Mouse (Mus musculus) cerebellum, adult 2 months (tissue): ENCODE results near the gene Clasp1. TPM values are rescaled to one million over a fixed set of nuclear protein-coding genes. Genes with fewer than 3 reads are reported as not detected.

Experiments
- DNase-seq, 2 experiments: peaks; one replicate each; pipeline ENCODE4 v3.0.0; 2021
- H3K27ac ChIP-seq: fragments of 200-500 bp; 2 replicates; pipeline ENCODE4 v1.5.1; 2012; ENCODE audit warnings: low read length, control low read depth, inconsistent platforms; ENCODE audit not compliant: insufficient read depth
- H3K27me3 ChIP-seq: fragments of 200-500 bp; 2 replicates; pipeline ENCODE4 v1.6.1; 2012; ENCODE audit warnings: inconsistent platforms, mild to moderate bottlenecking, low read length, moderate library complexity; ENCODE audit not compliant: control insufficient read depth, insufficient read depth
- H3K4me1 ChIP-seq: fragments of 200-500 bp; 2 replicates; pipeline ENCODE4 v1.6.1; 2011; ENCODE audit warnings: low read length; ENCODE audit not compliant: control insufficient read depth, insufficient read depth
- H3K4me3 ChIP-seq: fragments of 200-500 bp; replicated peaks from 2 replicates; pipeline ENCODE3; 2011; ENCODE audit warnings: mild to moderate bottlenecking, low read depth, low read length, control low read depth; ENCODE audit not compliant: insufficient read depth
- CTCF ChIP-seq: fragments of 200-500 bp; IDR thresholded peaks from 2 replicates; pipeline ENCODE4 v1.5.1; 2011; ENCODE audit warnings: low read depth, mild to moderate bottlenecking, control low read depth, low read length, moderate library complexity, borderline replicate concordance; ENCODE audit not compliant: insufficient read depth
- POLR2A ChIP-seq: fragments of 200-500 bp; IDR thresholded peaks from 2 replicates; pipeline ENCODE4 v1.6.1; 2011; ENCODE audit warnings: low read length, control low read depth, borderline replicate concordance; ENCODE audit not compliant: insufficient read depth
- WGBS: fragments of 180-500 bp; shearing (Covaris S2); methylation state at CpG from one replicate; pipeline ENCODE4 v1.1.7; 2018; 5-methylcytosine and 5-hydroxymethylcytosine counted together
- polyA plus RNA-seq: library from polyadenylated mRNA; depleted of rRNA; stranded (reverse); fragments of >200 nt; gene quantifications from 2 replicates; pipeline ENCODE4 v1.2.3, GENCODE M21; 2012

Gene Clasp1
- polyA plus RNA-seq, 1 experiment, result 63.7 TPM

DNA sequence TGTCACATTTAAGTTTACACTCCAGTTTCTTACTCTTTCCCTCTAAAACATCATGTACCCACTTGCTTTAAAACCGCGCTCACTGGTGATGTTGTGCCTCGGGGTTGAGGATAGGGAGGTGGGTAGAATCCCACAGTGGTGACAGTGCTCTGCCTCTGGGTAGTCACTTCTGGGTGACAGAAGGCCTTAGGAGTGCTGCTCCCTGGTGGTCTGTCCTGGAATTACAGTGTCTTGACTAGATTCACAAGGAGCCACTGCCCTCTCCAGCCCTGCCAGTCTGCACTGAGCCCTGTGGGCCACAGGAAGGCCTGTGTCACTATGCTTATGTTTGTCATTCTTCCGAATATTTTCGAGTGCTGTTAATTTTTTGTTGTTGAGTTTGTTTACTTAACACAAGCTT is 109.5 kb downstream of the Clasp1 start:
- H3K4me1 ChIP-seq, result 0 out of 2 replicates have a peak, but pooled peaks cover 4% of the 10 kb centered on the region
- no peak overlapping the region for H3K4me3 ChIP-seq
- TF ChIP-seq POLR2A, result no peak
- TF ChIP-seq CTCF, result peak; percentile 83
- no peaks in the 10 kb centered on the region for H3K27me3 ChIP-seq
- no peak overlapping the region for H3K27ac ChIP-seq
- peak; percentile 66 to 80 for DNase-seq
- 74% methylated on average over 5 of the region's 5 CpGs for WGBS

DNA sequence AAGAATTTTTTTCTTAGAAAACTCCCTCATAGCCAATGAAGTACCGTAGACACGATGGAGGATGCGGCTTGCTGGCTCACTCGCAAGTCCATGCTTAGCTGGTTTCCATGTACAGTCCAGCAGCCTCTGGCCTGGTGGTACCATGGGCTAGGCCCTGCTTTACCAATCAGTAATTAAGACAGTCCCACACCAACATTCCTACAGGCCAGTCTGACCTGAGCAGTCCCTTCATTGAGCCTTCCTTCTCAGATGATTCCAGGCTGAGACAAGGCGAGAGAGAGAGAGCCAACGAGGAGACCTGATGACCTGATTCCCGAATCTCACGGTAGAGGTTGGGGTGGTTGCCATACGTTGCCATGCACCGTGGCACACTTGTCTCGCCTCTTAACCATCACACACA is 111.7 kb downstream of the Clasp1 start:
- 91% methylated on average over 11 of the region's 11 CpGs for WGBS
- no peaks in the 10 kb centered on the region for H3K4me1 ChIP-seq
- H3K27me3 ChIP-seq, result no peaks in the 10 kb centered on the region
- no peak overlapping the region for H3K4me3 ChIP-seq
- no peak for DNase-seq
- TF ChIP-seq POLR2A (no peak), CTCF (no peak)
- H3K27ac ChIP-seq, result no peak overlapping the region

DNA sequence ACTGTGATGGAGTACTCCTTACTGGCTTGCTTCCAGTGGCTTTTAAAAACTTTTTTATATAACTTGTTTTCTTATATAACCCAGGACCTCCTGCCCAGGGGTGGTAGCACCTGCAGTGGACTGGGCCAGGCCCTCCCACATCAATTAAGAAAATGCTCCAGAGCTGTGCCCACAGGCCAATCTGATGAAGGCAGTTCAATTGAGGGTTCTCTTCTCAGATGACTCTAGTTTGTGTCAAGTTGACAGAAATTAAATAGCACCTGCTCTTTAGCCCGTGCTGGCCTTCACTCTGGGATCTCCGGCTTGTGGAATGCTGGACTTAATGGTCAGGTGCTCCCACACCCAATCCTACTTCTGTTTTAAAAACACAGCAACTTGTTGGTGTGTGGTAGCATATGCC is 112.8 kb downstream of the Clasp1 start:
- TF ChIP-seq CTCF, result no peak
- TF ChIP-seq POLR2A, result no peak
- no peak overlapping the region for H3K4me3 ChIP-seq
- DNase-seq, result no peak
- no peak overlapping the region for H3K27ac ChIP-seq
- H3K4me1 ChIP-seq, result no peaks in the 10 kb centered on the region
- 92% methylated on average over 2 of the region's 2 CpGs for WGBS
- no peaks in the 10 kb centered on the region for H3K27me3 ChIP-seq

DNA sequence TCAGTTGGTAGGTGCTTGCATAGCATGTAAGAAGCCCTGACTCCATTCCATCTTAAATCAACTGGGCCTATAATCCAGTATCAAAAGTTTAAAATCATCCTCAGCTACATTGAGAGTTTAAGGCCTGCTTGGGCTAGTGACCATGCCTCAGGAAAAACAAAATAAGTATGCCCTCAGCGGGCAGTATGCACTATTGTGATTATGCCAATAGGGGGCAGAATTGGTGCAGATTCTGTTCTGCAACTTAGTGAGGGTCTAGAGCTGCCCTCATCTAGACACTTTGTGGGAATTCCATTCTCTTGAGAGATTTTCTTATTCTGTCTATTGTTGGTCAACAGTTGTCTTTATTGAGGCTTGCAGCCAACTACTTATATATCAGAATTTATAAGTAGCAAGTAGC is 116.9 kb downstream of the Clasp1 start:
- WGBS, result 82% methylated on average over 1 of the region's 1 CpGs
- Histone ChIP-seq H3K27ac (no peak overlapping the region), H3K27me3 (no peaks in the 10 kb centered on the region), H3K4me3 (no peak overlapping the region), H3K4me1 (no peaks in the 10 kb centered on the region)
- DNase-seq, result no peak
- TF ChIP-seq POLR2A (no peak), CTCF (no peak)

- no peak overlapping the region for H3K4me3 ChIP-seq
- no peak for DNase-seq
- H3K27ac ChIP-seq, result no peak overlapping the region
- no peaks in the 10 kb centered on the region for H3K27me3 ChIP-seq
- H3K4me1 ChIP-seq, result no peaks in the 10 kb centered on the region
- WGBS, result 96% methylated on average over 3 of the region's 3 CpGs
- no peak for TF ChIP-seq POLR2A
Observed at GRCm38 (mm10) chr1:118510996-118511395, 122.1 kb downstream of the Clasp1 start.

DNA sequence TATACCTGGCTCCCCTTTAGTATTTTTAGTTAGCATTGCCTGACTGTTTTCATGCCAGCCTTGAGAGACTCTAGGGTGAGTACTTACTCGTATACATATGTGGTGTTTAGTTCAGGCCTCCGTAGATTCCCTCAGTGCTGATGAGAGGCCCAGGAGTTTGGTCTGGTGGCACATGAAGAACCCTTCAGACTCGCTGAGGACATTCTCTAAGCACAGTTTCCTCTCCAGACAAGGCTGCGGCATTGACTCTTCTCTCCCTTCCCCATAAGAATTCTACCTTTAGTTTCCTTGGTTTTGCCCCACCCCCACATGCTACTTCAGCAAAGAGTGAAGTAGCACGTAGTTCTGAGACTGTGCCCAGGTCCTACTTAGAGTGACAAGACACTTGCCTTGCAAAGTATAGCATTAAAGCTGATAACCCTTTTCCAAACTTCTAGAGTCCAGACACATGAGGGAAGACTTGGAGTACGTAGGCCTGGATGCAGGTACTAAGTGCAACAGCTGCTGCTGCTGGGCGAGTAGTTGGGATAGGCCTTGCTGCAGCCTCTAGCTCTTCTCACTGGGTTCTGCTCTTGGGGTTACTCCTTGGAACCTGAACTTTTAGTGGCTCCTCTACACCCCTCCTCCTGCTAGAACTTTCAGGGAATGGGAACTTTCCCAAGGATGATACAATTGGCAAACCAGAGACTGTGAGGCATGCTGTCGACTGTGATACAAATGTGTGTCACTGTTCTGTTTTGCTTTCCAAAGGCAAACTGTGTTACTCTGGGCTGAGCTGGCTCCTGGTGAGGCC is 123.1 kb downstream of the Clasp1 start:
- TF ChIP-seq CTCF, result no peak
- TF ChIP-seq POLR2A, result no peak
- DNase-seq, result no peak
- Histone ChIP-seq H3K27me3 (no peaks in the 10 kb centered on the region), H3K4me1 (no peaks in the 10 kb centered on the region), H3K4me3 (no peak overlapping the region), H3K27ac (no peak overlapping the region)
- WGBS, result 92% methylated on average over 8 of the region's 8 CpGs

GRCm38 (mm10) chr1:118516256-118516655 is 127.4 kb downstream of the Clasp1 start:
- DNase-seq, result no peak
- TF ChIP-seq POLR2A (no peak), CTCF (no peak)
- WGBS, result 86% methylated on average over 7 of the region's 7 CpGs
- Histone ChIP-seq H3K27me3 (no peaks in the 10 kb centered on the region), H3K4me3 (no peak overlapping the region), H3K27ac (no peak overlapping the region), H3K4me1 (no peaks in the 10 kb centered on the region)

DNA sequence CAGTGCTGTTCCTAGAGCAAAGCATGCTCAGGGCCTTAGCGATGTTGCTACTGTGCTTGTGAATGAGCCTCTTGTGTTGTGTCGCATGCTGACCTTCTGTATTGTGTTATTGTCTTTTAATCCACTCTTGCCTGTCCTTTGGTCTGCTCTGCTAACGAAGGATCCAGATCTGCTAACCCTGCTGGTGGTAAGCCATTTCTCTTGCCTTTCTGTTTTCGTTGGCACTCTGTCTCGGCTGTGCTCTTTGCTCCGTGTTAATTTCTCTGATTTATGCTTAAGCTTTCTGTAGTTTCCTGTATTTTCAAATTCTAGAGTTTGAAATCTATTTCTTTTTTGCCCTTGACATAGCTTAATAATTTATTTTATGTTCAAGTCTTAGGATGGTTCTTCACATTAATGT is 134.3 kb downstream of the Clasp1 start:
- H3K4me1 ChIP-seq, result no peaks in the 10 kb centered on the region
- no peaks in the 10 kb centered on the region for H3K27me3 ChIP-seq
- TF ChIP-seq CTCF, result no peak
- no peak for TF ChIP-seq POLR2A
- H3K4me3 ChIP-seq, result no peak overlapping the region
- DNase-seq, result no peak
- WGBS, result 78% methylated on average over 6 of the region's 6 CpGs
- H3K27ac ChIP-seq, result no peak overlapping the region

DNA sequence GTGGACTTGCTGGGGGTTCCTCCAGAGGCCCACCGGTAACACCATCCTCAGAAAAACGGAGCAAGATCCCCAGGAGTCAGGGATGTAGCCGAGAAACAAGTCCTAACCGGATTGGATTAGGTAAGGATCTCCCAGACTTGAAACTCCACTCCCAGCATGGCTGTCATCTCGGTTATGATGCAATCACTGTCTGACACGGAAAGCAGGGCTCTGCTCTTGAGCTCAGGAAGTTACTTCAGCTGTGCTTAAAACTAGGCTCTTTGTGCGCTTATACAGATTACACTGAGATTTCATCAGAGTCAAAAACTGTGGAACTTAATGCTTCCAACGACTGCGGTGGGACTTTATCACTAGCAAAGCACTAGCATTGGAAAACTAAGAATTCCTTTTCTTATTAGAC is 136.5 kb downstream of the Clasp1 start:
- no peak for TF ChIP-seq CTCF
- TF ChIP-seq POLR2A, result no peak
- H3K4me3 ChIP-seq, result no peak overlapping the region
- H3K27ac ChIP-seq, result no peak overlapping the region
- WGBS, result 79% methylated on average over 9 of the region's 9 CpGs
- H3K4me1 ChIP-seq, result no peaks in the 10 kb centered on the region
- H3K27me3 ChIP-seq, result no peaks in the 10 kb centered on the region
- DNase-seq, result no peak
